Mouse (Mus musculus): ENCODE measurements around the gene Gm42417. TPM values are rescaled to one million over a fixed set of nuclear protein-coding genes. Genes with fewer than 3 reads are reported as not detected.

Gene Gm42417
- polyA plus RNA-seq, 1 experiment = not detected

DNA sequence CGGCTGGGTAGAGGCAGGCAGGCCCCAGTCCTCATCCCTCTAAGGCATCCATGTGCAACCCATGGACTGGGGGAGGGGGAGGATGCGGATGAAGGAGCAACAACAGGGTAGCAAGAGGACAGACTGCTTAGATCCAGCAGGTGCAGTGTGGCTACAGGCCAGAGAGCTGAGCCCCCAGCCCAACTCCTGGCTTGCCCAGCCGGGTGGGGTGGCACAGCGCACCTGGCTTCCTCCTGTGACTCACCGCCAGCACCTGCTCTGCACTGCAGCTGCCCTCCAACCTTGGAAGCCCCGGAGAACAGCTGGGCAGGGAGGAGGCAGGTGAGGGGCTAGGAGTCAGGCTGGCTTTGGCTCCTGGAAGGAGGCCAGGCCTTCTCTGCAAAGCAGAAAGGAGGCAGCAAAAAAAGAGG lies 40.8 kb upstream of the Gm42417 start:
- no peaks in the 10 kb centered on the region for H3K36me3 ChIP-seq (ENCODE audit: control insufficient read depth, insufficient read depth, low read length)
- H3K27me3 ChIP-seq (ENCODE audit: control insufficient read depth, insufficient read depth, low read length) = no peaks in the 10 kb centered on the region
- H3K27ac ChIP-seq (ENCODE audit: insufficient read depth, low read depth, low read length) = peak overlapping the region; percentile 48
- 17% methylated on average over 6 of the region's 6 CpGs for whole genome bisulfite sequencing
- H3K4me1 ChIP-seq (ENCODE audit: control insufficient read depth, insufficient read depth, insufficient read length, low read length) = peaks cover 34% of the 10 kb centered on the region
- TF ChIP-seq CTCF (IDR thresholded peaks at IDR 0.05; ENCODE audit: extremely low read depth, insufficient read length, insufficient replicate concordance, low read depth, low read length) (no peak), POLR2A (IDR thresholded peaks at IDR 0.05; ENCODE audit: low read depth, low read length) (no peak)
- H3K4me3 ChIP-seq (ENCODE audit: low read depth, low read length) = no peak overlapping the region

- no peaks in the 10 kb centered on the region for H3K36me3 ChIP-seq (ENCODE audit: control insufficient read depth, insufficient read depth, low read length)
- H3K27ac ChIP-seq (ENCODE audit: insufficient read depth, low read depth, low read length) = peak overlapping the region; percentile 19; the same call in 1 of the 2 replicates
- TF ChIP-seq POLR2A (IDR thresholded peaks at IDR 0.05; ENCODE audit: low read depth, low read length) (no peak), CTCF (IDR thresholded peaks at IDR 0.05; ENCODE audit: extremely low read depth, insufficient read length, insufficient replicate concordance, low read depth, low read length) (no peak)
- H3K27me3 ChIP-seq (ENCODE audit: control insufficient read depth, insufficient read depth, low read length) = no peaks in the 10 kb centered on the region
- 33% methylated on average over 6 of the region's 6 CpGs for WGBS
- peaks cover 41% of the 10 kb centered on the region for H3K4me1 ChIP-seq (ENCODE audit: control insufficient read depth, insufficient read depth, insufficient read length, low read length)
- H3K4me3 ChIP-seq (ENCODE audit: low read depth, low read length) = no peak overlapping the region
These were observed 37.9 kb upstream of the Gm42417 start for GRCm38 (mm10) chr1:36576991-36577675.

DNA sequence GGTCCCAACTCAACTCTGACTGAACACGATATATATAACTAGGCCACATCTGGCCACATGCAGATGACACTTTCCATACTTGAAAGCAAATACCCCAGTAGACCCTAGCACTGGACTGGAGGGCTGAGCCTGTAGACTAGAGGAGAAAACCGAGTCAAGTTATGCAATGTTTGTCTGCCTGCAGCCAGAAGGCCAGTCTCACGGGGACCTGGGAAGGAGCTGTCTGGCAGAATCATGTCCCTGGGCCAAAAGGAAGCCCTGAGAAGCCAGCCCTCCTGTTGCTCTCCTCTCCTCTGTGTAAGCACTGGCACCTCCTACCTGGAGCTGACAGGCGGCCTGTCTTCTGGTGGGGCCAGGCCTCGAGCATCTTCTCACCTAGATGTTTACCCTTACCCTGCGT lies 36.1 kb upstream of the Gm42417 start:
- TF ChIP-seq CTCF (IDR thresholded peaks at IDR 0.05; ENCODE audit: extremely low read depth, insufficient read length, insufficient replicate concordance, low read depth, low read length) = no peak
- no peak for TF ChIP-seq POLR2A (IDR thresholded peaks at IDR 0.05; ENCODE audit: low read depth, low read length)
- no peaks in the 10 kb centered on the region for H3K36me3 ChIP-seq (ENCODE audit: control insufficient read depth, insufficient read depth, low read length)
- WGBS = 67% methylated on average over 6 of the region's 6 CpGs
- H3K27me3 ChIP-seq (ENCODE audit: control insufficient read depth, insufficient read depth, low read length) = no peaks in the 10 kb centered on the region
- peaks cover 38% of the 10 kb centered on the region for H3K4me1 ChIP-seq (ENCODE audit: control insufficient read depth, insufficient read depth, insufficient read length, low read length)
- H3K4me3 ChIP-seq (ENCODE audit: low read depth, low read length) = no peak overlapping the region
- H3K27ac ChIP-seq (ENCODE audit: insufficient read depth, low read depth, low read length) = no peak overlapping the region

DNA sequence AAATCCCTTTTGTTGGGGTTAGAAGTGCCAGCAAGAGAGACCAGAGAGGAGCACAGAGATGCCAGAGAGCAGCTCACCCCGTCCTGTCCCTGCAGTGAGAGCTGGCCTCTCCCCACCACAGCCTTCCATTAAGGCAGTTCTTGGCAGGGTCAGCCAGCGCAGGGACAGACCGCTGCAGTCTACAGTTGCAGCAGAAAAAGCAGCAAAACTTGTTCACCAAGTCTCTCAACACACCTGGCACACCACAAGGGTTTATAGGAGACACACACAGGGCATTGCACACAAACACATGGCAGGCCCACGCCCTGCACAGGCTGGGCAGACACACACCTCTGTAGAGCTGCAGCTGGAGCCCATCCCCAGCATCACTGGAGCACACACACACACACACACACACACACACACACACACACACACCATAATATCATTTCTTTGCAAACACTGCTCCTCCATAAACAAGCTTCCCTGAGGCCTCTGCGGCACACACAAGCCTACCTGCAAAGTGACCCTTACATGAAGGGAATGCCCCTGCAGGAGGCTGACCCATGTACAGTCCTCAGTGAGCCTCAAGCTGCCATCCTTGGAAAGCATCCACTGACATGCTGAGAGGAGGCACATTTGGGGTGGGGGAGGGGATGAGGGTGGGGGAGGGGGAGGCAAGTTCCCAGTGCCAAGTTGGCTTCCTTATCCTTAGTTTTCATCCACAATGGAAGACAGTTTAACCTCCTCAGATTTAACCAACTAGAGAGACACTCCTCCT lies 35.1 kb upstream of the Gm42417 start:
- Histone ChIP-seq H3K36me3 (ENCODE audit: control insufficient read depth, insufficient read depth, low read length) (no peaks in the 10 kb centered on the region), H3K27ac (ENCODE audit: insufficient read depth, low read depth, low read length) (peak overlapping the region; percentile 2; the same call in 1 of the 2 replicates), H3K4me3 (ENCODE audit: low read depth, low read length) (no peak overlapping the region), H3K27me3 (ENCODE audit: control insufficient read depth, insufficient read depth, low read length) (no peaks in the 10 kb centered on the region), H3K4me1 (ENCODE audit: control insufficient read depth, insufficient read depth, insufficient read length, low read length) (peaks cover 40% of the 10 kb centered on the region)
- TF ChIP-seq POLR2A (IDR thresholded peaks at IDR 0.05; ENCODE audit: low read depth, low read length) = no peak
- no peak for TF ChIP-seq CTCF (IDR thresholded peaks at IDR 0.05; ENCODE audit: extremely low read depth, insufficient read length, insufficient replicate concordance, low read depth, low read length)
- WGBS = 42% methylated on average over 5 of the region's 5 CpGs

DNA sequence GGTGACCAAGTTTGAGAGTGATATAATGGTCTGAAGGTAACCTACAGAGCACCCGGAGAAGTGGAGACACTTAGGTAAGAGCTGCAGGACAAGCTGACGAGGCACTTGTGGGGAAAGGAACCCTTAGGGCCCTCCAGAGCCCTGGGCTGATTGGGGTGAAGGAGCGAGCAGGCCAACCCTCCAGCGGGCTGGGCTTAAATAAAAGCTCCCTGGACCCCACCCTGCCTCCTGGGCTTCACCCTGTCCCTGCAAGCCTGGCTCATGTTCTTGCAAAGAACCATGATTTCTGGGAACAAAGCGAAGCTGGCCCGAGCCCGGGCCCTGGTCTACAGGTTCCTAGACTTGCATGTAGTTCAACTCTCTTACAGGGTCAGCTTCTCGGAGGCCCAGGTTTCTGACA lies 34.3 kb upstream of the Gm42417 start:
- Histone ChIP-seq H3K4me1 (ENCODE audit: control insufficient read depth, insufficient read depth, insufficient read length, low read length) (peaks cover 44% of the 10 kb centered on the region), H3K27me3 (ENCODE audit: control insufficient read depth, insufficient read depth, low read length) (no peaks in the 10 kb centered on the region), H3K27ac (ENCODE audit: insufficient read depth, low read depth, low read length) (no peak overlapping the region), H3K4me3 (ENCODE audit: low read depth, low read length) (no peak overlapping the region), H3K36me3 (ENCODE audit: control insufficient read depth, insufficient read depth, low read length) (no peaks in the 10 kb centered on the region)
- 72% methylated on average over 8 of the region's 8 CpGs for WGBS
- TF ChIP-seq CTCF (IDR thresholded peaks at IDR 0.05; ENCODE audit: extremely low read depth, insufficient read length, insufficient replicate concordance, low read depth, low read length) = no peak
- TF ChIP-seq POLR2A (IDR thresholded peaks at IDR 0.05; ENCODE audit: low read depth, low read length) = no peak

- WGBS = 87% methylated on average over 1 of the region's 1 CpGs
These were observed 33.5 kb upstream of the Gm42417 start for GRCm38 (mm10) chr1:36572709-36573108.

GRCm38 (mm10) chr1:36572140-36572700 lies 33.0 kb upstream of the Gm42417 start:
- H3K4me1 ChIP-seq (ENCODE audit: control insufficient read depth, insufficient read depth, insufficient read length, low read length) = peaks cover 32% of the 10 kb centered on the region
- no peaks in the 10 kb centered on the region for H3K27me3 ChIP-seq (ENCODE audit: control insufficient read depth, insufficient read depth, low read length)
- WGBS = 84% methylated on average over 2 of the region's 2 CpGs
- no peaks in the 10 kb centered on the region for H3K36me3 ChIP-seq (ENCODE audit: control insufficient read depth, insufficient read depth, low read length)
- H3K27ac ChIP-seq (ENCODE audit: insufficient read depth, low read depth, low read length) = no peak overlapping the region; the same call in 1 of the 2 replicates
- H3K4me3 ChIP-seq (ENCODE audit: low read depth, low read length) = no peak overlapping the region
- no peak for TF ChIP-seq CTCF (IDR thresholded peaks at IDR 0.05; ENCODE audit: extremely low read depth, insufficient read length, insufficient replicate concordance, low read depth, low read length)
- TF ChIP-seq POLR2A (IDR thresholded peaks at IDR 0.05; ENCODE audit: low read depth, low read length) = no peak

More at GRCm38 (mm10) chr1:36572709-36573108, 33.5 kb upstream of the Gm42417 start:
- H3K27me3 ChIP-seq (ENCODE audit: control insufficient read depth, insufficient read depth, low read length) = no peaks in the 10 kb centered on the region
- peaks cover 37% of the 10 kb centered on the region for H3K4me1 ChIP-seq (ENCODE audit: control insufficient read depth, insufficient read depth, insufficient read length, low read length)
- no peak overlapping the region for H3K27ac ChIP-seq (ENCODE audit: insufficient read depth, low read depth, low read length)
- no peak for TF ChIP-seq CTCF (IDR thresholded peaks at IDR 0.05; ENCODE audit: extremely low read depth, insufficient read length, insufficient replicate concordance, low read depth, low read length)
- TF ChIP-seq POLR2A (IDR thresholded peaks at IDR 0.05; ENCODE audit: low read depth, low read length) = no peak
- H3K4me3 ChIP-seq (ENCODE audit: low read depth, low read length) = no peak overlapping the region
- no peaks in the 10 kb centered on the region for H3K36me3 ChIP-seq (ENCODE audit: control insufficient read depth, insufficient read depth, low read length)
